Mouse (Mus musculus): ENCODE measurements at regions not wholly inside any gene's neighbourhood (a gene's known extent, or its start where the extent isn't known, plus 50 kb on each side); places are given as distances from the start of the nearest gene placed in this dataset.

DNA sequence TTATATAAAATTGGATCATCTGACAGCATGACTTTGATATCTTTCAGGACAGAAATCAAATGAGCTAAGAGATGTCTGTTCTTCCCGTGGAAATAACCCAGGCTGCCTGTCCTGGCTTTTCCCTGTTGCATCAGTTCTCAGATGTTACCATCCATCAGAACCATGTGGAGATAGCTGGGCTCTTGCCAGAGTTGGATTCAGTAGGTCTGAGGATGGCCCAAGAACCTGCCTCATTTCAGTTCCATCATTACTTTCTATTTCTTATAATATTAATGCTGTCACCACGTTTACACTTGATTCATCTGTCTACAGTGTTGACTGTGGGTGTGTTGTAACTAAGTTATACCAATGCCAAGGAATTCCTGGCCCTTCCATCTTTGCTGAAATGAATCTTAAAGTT is 155.2 kb downstream of the Pik3r1 start:
- TF ChIP-seq CTCF (IDR thresholded peaks at IDR 0.05; ENCODE audit: control insufficient read depth, insufficient read depth, low read length) (no peak), POLR2A (IDR thresholded peaks at IDR 0.05; ENCODE audit: borderline replicate concordance, control insufficient read depth, low read depth, low read length) (no peak)
